Mouse (Mus musculus) kidney, embryonic 15.5 days (tissue): Measurements from ENCODE around the gene Psen2. TPM values are rescaled to one million over a fixed set of nuclear protein-coding genes. Genes with fewer than 3 reads are reported as not detected.

ENCODE experiments used
- ATAC-seq: fragments of 200-750 bp; cut with Nextera tagmentation; replicated peaks from 2 replicates; pipeline ENCODE4 v1.8.0; 2017; ENCODE audit warnings: moderate TSS enrichment; ENCODE audit not compliant: low FRiP score
- H3K27ac ChIP-seq: fragments of 300-500 bp; sonication (generic); 2 replicates; pipeline ENCODE4 v1.5.1; 2015; ENCODE audit warnings: mild to moderate bottlenecking, inconsistent platforms
- H3K27me3 ChIP-seq: fragments of 300-500 bp; sonication (generic); 2 replicates; pipeline ENCODE4 v1.6.1; 2015; ENCODE audit warnings: inconsistent platforms
- H3K36me3 ChIP-seq: fragments of 300-500 bp; sonication (generic); 2 replicates; pipeline ENCODE4 v1.6.1; 2015; ENCODE audit warnings: inconsistent platforms
- H3K4me1 ChIP-seq: fragments of 300-500 bp; sonication (generic); 2 replicates; pipeline ENCODE4 v1.6.1; 2015; ENCODE audit warnings: inconsistent platforms
- H3K4me2 ChIP-seq: fragments of 300-500 bp; sonication (generic); 2 replicates; pipeline ENCODE4 v1.6.1; 2015; ENCODE audit warnings: moderate library complexity, mild to moderate bottlenecking, inconsistent platforms
- H3K4me3 ChIP-seq: fragments of 300-500 bp; sonication (generic); replicated peaks from 2 replicates; pipeline ENCODE4 v1.5.1; 2015; ENCODE audit warnings: mild to moderate bottlenecking, inconsistent platforms
- H3K9ac ChIP-seq: fragments of 300-500 bp; sonication (generic); 2 replicates; pipeline ENCODE4 v1.6.1; 2015; ENCODE audit warnings: mild to moderate bottlenecking, inconsistent platforms
- H3K9me3 ChIP-seq: fragments of 300-500 bp; sonication (generic); replicated peaks from 2 replicates; pipeline ENCODE4 v1.6.1; 2016; ENCODE audit warnings: inconsistent platforms
- WGBS: fragments of 180-500 bp; shearing (Covaris S2); methylation state at CpG from one replicate; pipeline ENCODE4 v1.1.7; 2015; ENCODE audit warnings: mixed read lengths; 5-methylcytosine and 5-hydroxymethylcytosine counted together
- polyA plus RNA-seq: library from polyadenylated mRNA; unstranded; fragments of >200 nt; fragmentation: Nextera tagmentation; extraction: Ambion mirVana; gene quantifications from 2 replicates; pipeline ENCODE4 v1.2.1, GENCODE M21; 2015

The Psen2 gene
- polyA plus RNA-seq, 1 experiment from 2014 or later, result 18.7 TPM

DNA sequence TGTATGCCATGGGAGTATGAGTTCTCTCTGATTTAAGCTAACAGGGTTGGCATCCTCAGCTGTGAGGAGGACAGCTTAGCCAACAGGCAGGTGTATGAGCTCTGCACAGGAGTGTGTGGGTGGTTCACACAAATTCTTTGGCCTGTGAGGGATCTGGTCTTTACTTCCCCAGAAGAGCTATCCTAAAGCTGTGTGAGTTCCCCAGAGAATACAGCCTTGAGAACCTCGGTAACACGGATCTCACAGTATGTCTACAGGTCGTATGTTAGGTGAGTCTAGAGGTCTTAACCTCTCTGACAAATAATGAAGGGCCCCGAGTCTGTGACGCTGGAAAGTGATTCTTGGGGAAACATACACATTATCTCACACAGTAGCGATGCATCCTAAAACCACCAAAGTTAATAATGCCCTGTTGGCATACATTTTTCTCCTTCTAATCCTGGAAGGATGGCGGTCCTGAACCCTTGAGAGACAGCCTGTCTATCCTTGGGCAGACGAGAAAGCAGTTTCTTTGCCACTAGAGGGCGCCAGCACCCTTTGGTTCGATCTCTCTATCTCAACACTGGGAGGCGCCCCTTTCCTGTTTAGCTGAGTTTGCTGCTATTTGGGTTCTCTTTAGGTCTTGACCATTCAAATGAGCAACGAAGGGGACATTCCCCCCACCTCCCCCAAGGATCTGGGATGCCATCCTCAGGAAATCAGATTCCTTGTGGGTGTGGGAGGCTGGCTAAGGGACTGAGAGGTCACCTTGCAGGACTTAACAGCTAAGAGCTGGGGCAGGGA is 5.2 kb upstream of the Psen2 start:
- H3K4me3 ChIP-seq, result no peak overlapping the region
- no peaks in the 10 kb centered on the region for H3K9me3 ChIP-seq
- no peak overlapping the region for H3K27ac ChIP-seq
- H3K36me3 ChIP-seq, result no peaks in the 10 kb centered on the region
- H3K4me1 ChIP-seq, result peaks cover 28% of the 10 kb centered on the region
- no peaks in the 10 kb centered on the region; the same call in 1 of the 2 replicates for H3K27me3 ChIP-seq
- peak; percentile 71 for ATAC-seq
- H3K9ac ChIP-seq, result 0 out of 2 replicates have a peak overlapping the region, but pooled peaks have one; percentile 14
- H3K4me2 ChIP-seq, result no peak overlapping the region
- 12% methylated on average over 12 of the region's 12 CpGs for WGBS

DNA sequence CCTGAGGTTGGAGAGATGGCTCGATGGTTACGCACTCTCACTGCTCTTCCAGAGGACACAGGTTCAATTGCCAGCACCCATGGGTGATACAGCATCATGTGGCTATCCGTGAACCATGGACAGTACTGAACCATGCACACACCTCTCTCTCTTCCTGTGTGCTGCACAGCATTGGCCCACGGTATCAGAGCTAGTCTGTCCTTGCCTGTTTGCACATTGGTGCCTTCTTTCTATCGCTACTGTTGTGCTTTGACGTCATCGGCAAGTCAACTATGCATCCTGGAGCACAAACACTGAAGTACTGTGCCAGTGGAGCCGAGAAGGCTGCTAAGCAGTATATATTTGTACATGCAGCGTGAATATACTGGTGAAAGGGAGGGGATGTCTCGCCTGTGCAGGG is 3.9 kb upstream of the Psen2 start:
- Histone ChIP-seq H3K9me3 (no peaks in the 10 kb centered on the region), H3K9ac (no peak overlapping the region), H3K4me1 (peaks cover 29% of the 10 kb centered on the region), H3K4me3 (no peak overlapping the region), H3K4me2 (no peak overlapping the region), H3K27ac (no peak overlapping the region), H3K36me3 (no peaks in the 10 kb centered on the region), H3K27me3 (no peaks in the 10 kb centered on the region; the same call in 1 of the 2 replicates)
- WGBS, result 74% methylated on average over 10 of the region's 10 CpGs
- ATAC-seq, result no peak

DNA sequence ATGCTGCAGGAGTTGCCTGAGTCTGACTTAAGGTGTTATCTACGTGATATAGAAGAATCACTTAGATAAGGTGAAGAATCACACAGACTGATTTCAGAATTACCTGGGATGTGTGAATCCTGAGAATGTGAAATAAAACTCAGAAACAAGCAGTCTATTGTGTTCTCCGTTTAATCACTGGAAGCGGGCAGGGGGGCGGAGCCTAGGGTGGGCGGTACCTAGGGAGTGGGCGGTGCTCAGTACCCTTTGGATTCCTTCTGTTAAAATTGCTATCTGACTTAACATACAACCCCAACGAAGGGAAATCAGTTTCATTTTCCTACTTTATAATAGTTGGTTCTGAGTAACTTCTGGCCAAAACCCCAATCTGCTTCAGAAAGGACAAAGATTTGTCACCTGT is 2.2 kb upstream of the Psen2 start:
- 13% methylated on average over 7 of the region's 7 CpGs for WGBS
- no peak overlapping the region for H3K27ac ChIP-seq
- peak overlapping the region; percentile 46 for H3K4me2 ChIP-seq
- H3K4me1 ChIP-seq, result peaks cover 31% of the 10 kb centered on the region
- peak overlapping the region; percentile 11 for H3K4me3 ChIP-seq
- no peak overlapping the region for H3K9ac ChIP-seq
- no peaks in the 10 kb centered on the region for H3K9me3 ChIP-seq
- no peak for ATAC-seq
- no peaks in the 10 kb centered on the region for H3K36me3 ChIP-seq
- no peaks in the 10 kb centered on the region; the same call in 1 of the 2 replicates for H3K27me3 ChIP-seq

GRCm38 (mm10) chr1:180264851-180265250 is 1.6 kb upstream of the Psen2 start:
- H3K27ac ChIP-seq, result no peak overlapping the region
- WGBS, result 58% methylated on average over 10 of the region's 10 CpGs
- no peak overlapping the region for H3K9ac ChIP-seq
- no peak for ATAC-seq
- H3K4me3 ChIP-seq, result 0 out of 2 replicates have a peak overlapping the region, but pooled peaks have one; percentile 11
- H3K9me3 ChIP-seq, result no peaks in the 10 kb centered on the region
- H3K4me1 ChIP-seq, result peaks cover 31% of the 10 kb centered on the region
- peak overlapping the region; percentile 46 for H3K4me2 ChIP-seq
- H3K36me3 ChIP-seq, result no peaks in the 10 kb centered on the region
- H3K27me3 ChIP-seq, result no peaks in the 10 kb centered on the region; the same call in 1 of the 2 replicates

DNA sequence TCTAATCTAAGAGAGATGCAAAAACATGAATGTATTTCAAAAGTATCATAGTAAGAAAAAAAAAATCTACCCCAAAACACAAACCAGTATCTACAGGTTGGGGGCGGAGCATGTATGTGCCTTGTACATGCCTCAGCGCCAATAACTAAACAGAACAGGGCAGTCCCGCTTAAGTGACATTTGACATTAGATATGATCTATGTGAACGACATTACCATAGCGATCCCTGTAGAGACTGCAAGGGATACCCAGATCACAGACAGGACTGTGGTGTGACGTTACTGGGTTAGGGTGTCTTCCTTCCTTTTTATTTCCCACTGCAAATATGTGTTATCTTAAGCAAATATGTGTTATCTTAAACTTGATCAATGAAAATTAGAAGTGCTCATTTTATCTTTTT is 1.2 kb upstream of the Psen2 start:
- no peak overlapping the region for H3K4me2 ChIP-seq
- H3K27ac ChIP-seq, result no peak overlapping the region
- no peaks in the 10 kb centered on the region for H3K9me3 ChIP-seq
- no peak for ATAC-seq
- H3K4me1 ChIP-seq, result peaks cover 30% of the 10 kb centered on the region
- no peaks in the 10 kb centered on the region for H3K36me3 ChIP-seq
- no peak overlapping the region for H3K4me3 ChIP-seq
- no peaks in the 10 kb centered on the region; the same call in 1 of the 2 replicates for H3K27me3 ChIP-seq
- no peak overlapping the region for H3K9ac ChIP-seq
- 70% methylated on average over 6 of the region's 6 CpGs for WGBS

DNA sequence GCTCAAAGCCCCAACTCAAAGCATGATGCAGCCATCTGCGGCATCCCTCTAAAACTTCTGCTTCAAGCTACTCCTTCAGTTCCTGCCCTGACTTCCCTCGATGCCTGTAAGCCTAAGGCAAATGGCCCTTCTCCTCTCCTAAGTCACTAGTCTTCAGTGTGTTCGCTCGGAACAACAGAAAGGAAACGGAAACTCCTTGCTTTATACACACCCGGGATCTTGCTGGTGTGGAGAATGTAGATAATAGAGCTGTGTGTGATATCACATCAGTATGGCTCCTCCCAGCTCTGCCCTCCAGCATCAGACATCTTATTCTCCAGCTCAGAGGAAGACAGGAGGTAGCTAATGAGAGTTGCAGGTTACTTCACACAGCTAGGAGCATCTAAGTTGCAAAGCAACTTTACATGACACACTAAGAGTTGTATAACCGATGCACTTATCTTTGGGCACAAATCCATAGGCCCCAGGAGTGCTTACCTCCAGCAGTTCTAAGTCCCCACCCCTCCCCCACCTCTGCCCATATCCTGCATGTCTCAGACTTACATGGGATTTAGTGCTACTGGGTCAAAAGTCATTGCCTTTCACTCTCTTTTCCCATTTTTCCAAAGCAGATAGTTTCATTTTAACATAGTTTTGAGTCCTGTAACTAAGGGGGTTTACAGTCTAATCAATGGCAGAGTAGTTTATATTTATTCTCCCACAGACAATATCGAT is 1.2 kb downstream of the Psen2 start:
- no peaks in the 10 kb centered on the region for H3K36me3 ChIP-seq
- H3K4me2 ChIP-seq, result no peak overlapping the region
- no peak for ATAC-seq
- H3K4me1 ChIP-seq, result peaks cover 22% of the 10 kb centered on the region
- H3K27me3 ChIP-seq, result no peaks in the 10 kb centered on the region
- H3K4me3 ChIP-seq, result no peak overlapping the region
- H3K27ac ChIP-seq, result no peak overlapping the region
- no peak overlapping the region for H3K9ac ChIP-seq
- H3K9me3 ChIP-seq, result no peaks in the 10 kb centered on the region
- 77% methylated on average over 8 of the region's 8 CpGs for WGBS

- Histone ChIP-seq H3K9me3 (no peaks in the 10 kb centered on the region), H3K9ac (no peak overlapping the region), H3K4me1 (peaks cover 23% of the 10 kb centered on the region), H3K4me3 (no peak overlapping the region), H3K27me3 (no peaks in the 10 kb centered on the region), H3K27ac (no peak overlapping the region), H3K36me3 (no peaks in the 10 kb centered on the region), H3K4me2 (no peak overlapping the region)
- ATAC-seq, result no peak
- WGBS, result 82% methylated on average over 3 of the region's 3 CpGs
Observed at GRCm38 (mm10) chr1:180261415-180261814, 1.8 kb downstream of the Psen2 start.

DNA sequence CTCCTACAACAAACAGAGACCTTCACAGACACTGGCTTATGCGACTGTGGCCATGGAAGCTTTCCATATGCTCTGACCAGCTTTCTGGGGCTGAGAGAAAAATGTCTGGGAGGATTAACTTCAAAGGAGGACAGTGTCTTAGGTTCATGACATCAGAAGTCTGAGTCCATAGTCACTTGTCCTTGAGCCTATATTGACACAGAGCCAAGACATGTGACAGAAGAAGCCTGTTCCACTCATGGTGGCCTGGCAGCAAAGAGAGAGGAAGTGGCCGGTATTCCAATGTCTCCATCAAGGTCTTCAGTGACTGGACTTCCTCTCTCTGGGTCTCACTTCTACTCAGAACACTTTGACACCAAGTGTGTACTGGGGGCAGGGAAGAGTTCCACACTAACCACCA is 2.4 kb downstream of the Psen2 start:
- H3K9ac ChIP-seq, result no peak overlapping the region
- no peak overlapping the region for H3K4me3 ChIP-seq
- H3K4me1 ChIP-seq, result peaks cover 20% of the 10 kb centered on the region
- H3K4me2 ChIP-seq, result no peak overlapping the region
- 71% methylated on average over 2 of the region's 2 CpGs for WGBS
- H3K27ac ChIP-seq, result no peak overlapping the region
- H3K9me3 ChIP-seq, result no peaks in the 10 kb centered on the region
- ATAC-seq, result no peak
- H3K27me3 ChIP-seq, result no peaks in the 10 kb centered on the region
- H3K36me3 ChIP-seq, result no peaks in the 10 kb centered on the region

GRCm38 (mm10) chr1:180259753-180260152 is 3.5 kb downstream of the Psen2 start:
- Histone ChIP-seq H3K4me1 (peaks cover 20% of the 10 kb centered on the region), H3K27ac (no peak overlapping the region), H3K36me3 (no peaks in the 10 kb centered on the region), H3K9me3 (no peaks in the 10 kb centered on the region), H3K9ac (no peak overlapping the region), H3K4me2 (no peak overlapping the region), H3K4me3 (no peak overlapping the region), H3K27me3 (no peaks in the 10 kb centered on the region)
- no peak for ATAC-seq
- WGBS, result 79% methylated on average over 2 of the region's 2 CpGs

DNA sequence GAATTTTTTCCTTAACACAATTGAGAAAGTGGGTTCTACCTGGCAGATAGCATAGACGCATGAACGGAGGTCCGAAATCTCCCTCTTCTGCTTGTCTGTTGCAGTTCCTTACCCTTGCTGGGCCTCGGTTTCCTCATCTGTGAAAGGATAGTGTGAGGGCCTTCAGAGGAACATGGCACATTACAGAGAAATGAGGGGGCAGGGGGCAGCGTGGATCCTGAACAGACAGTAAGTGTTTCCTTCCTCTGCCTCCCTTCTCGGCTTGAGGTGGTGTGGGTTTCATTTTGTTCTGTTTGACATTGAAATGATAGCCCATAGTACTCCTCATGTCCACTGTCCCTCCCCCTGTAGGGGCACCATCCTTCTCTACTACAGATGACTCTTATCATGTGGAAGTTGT is 5.8 kb downstream of the Psen2 start:
- 87% methylated on average over 6 of the region's 6 CpGs for WGBS
- no peak for ATAC-seq
- Histone ChIP-seq H3K4me2 (no peak overlapping the region), H3K27me3 (no peaks in the 10 kb centered on the region), H3K4me1 (peaks cover 30% of the 10 kb centered on the region), H3K27ac (no peak overlapping the region), H3K9me3 (no peaks in the 10 kb centered on the region), H3K36me3 (no peaks in the 10 kb centered on the region), H3K9ac (no peak overlapping the region), H3K4me3 (no peak overlapping the region)

GRCm38 (mm10) chr1:180256866-180257265 is 6.4 kb downstream of the Psen2 start:
- no peak for ATAC-seq
- peaks cover 28% of the 10 kb centered on the region for H3K4me1 ChIP-seq
- WGBS, result 55% methylated on average over 4 of the region's 4 CpGs
- H3K9me3 ChIP-seq, result no peaks in the 10 kb centered on the region
- peak overlapping the region; percentile 97 for H3K4me2 ChIP-seq
- no peaks in the 10 kb centered on the region for H3K27me3 ChIP-seq
- no peaks in the 10 kb centered on the region for H3K36me3 ChIP-seq
- peak overlapping the region; percentile 88 for H3K27ac ChIP-seq
- H3K9ac ChIP-seq, result peak overlapping the region; percentile 50
- peak overlapping the region; percentile 94 for H3K4me3 ChIP-seq

- peak; percentile 92 for ATAC-seq
- H3K9me3 ChIP-seq, result no peaks in the 10 kb centered on the region
- under 1% methylated on average over 31 of the region's 39 CpGs for WGBS
Observed at GRCm38 (mm10) chr1:180256138-180256674, 7.0 kb downstream of the Psen2 start.

More at GRCm38 (mm10) chr1:180256138-180256674, 7.0 kb downstream of the Psen2 start:
- H3K4me3 ChIP-seq, result peak overlapping the region; percentile 94
- H3K4me1 ChIP-seq, result peaks cover 28% of the 10 kb centered on the region
- no peaks in the 10 kb centered on the region for H3K27me3 ChIP-seq
- H3K9ac ChIP-seq, result peak overlapping the region; percentile 84
- H3K27ac ChIP-seq, result peak overlapping the region; percentile 88
- no peaks in the 10 kb centered on the region for H3K36me3 ChIP-seq
- peak overlapping the region; percentile 97 for H3K4me2 ChIP-seq
